Mouse (Mus musculus) spleen, adult 2 months (tissue): ENCODE measurements at regions not wholly inside any gene's neighbourhood (a gene's known extent, or its start where the extent isn't known, plus 50 kb on each side); places are given as distances from the start of the nearest gene placed in this dataset.

Experiments used
- DNase-seq, 2 experiments: peaks; one replicate each; pipeline versions ENCODE4 v3.0.0 to v3.0.0-alpha.2; 2012 to 2021; ENCODE audit warnings: low spot score in 2 of 2, low read depth in 1 of 2
- H3K27ac ChIP-seq: fragments of 200-500 bp; 2 replicates; pipeline ENCODE4 v1.5.1; 2012; ENCODE audit warnings: low read length, inconsistent platforms; ENCODE audit not compliant: insufficient read depth
- H3K27me3 ChIP-seq: fragments of 200-500 bp; 2 replicates; pipeline ENCODE4 v1.6.1; 2012; ENCODE audit warnings: mild to moderate bottlenecking, moderate library complexity, low read length, inconsistent platforms; ENCODE audit not compliant: control insufficient read depth, insufficient read depth
- H3K36me3 ChIP-seq: fragments of 200-500 bp; 2 replicates; pipeline ENCODE4 v1.6.1; 2012; ENCODE audit warnings: mild to moderate bottlenecking, low read length, inconsistent platforms; ENCODE audit not compliant: control insufficient read depth, insufficient read depth
- H3K4me1 ChIP-seq: fragments of 200-500 bp; 2 replicates; pipeline ENCODE4 v1.6.1; 2011; ENCODE audit warnings: inconsistent platforms; ENCODE audit not compliant: control insufficient read depth, insufficient read depth, insufficient read length
- H3K4me3 ChIP-seq: fragments of 200-500 bp; 2 replicates; pipeline ENCODE4 v1.5.1; 2011; ENCODE audit warnings: mild to moderate bottlenecking, inconsistent platforms; ENCODE audit not compliant: insufficient read depth, insufficient read length; ENCODE audit errors: extremely low read depth
- CTCF ChIP-seq: fragments of 200-500 bp; IDR thresholded peaks from 2 replicates; pipeline ENCODE4 v1.5.1; 2011; ENCODE audit warnings: mild to moderate bottlenecking, inconsistent platforms; ENCODE audit not compliant: insufficient read depth, insufficient read length, insufficient replicate concordance; ENCODE audit errors: extremely low read depth
- POLR2A ChIP-seq: fragments of 200-500 bp; IDR thresholded peaks from 2 replicates; pipeline ENCODE4 v1.6.1; 2011; ENCODE audit warnings: low read depth, low read length, inconsistent platforms
- WGBS: fragments of 180-500 bp; shearing (Covaris S2); methylation state at CpG from one replicate; pipeline ENCODE4 v1.1.7; 2018; 5-methylcytosine and 5-hydroxymethylcytosine counted together

- TF ChIP-seq CTCF, result no peak
- no peak for TF ChIP-seq POLR2A
- H3K36me3 ChIP-seq, result no peaks in the 10 kb centered on the region
- no peaks in the 10 kb centered on the region; the same call in 1 of the 2 replicates for H3K4me1 ChIP-seq
- no peak for DNase-seq
- H3K27ac ChIP-seq, result no peak overlapping the region
- WGBS, result 86% methylated on average over 9 of the region's 9 CpGs
- H3K4me3 ChIP-seq, result no peak overlapping the region
- H3K27me3 ChIP-seq, result no peaks in the 10 kb centered on the region
Measured at GRCm38 (mm10) chr1:71816306-71816705, 163.3 kb upstream of the Fn1 start.

GRCm38 (mm10) chr1:71814141-71814540, 161.1 kb upstream of the Fn1 start:
- Histone ChIP-seq H3K4me1 (no peaks in the 10 kb centered on the region; the same call in 1 of the 2 replicates), H3K27ac (no peak overlapping the region), H3K4me3 (no peak overlapping the region), H3K27me3 (no peaks in the 10 kb centered on the region), H3K36me3 (no peaks in the 10 kb centered on the region)
- TF ChIP-seq CTCF (no peak), POLR2A (no peak)
- 78% methylated on average over 4 of the region's 4 CpGs for WGBS
- no peak for DNase-seq

- Histone ChIP-seq H3K36me3 (no peaks in the 10 kb centered on the region), H3K27ac (no peak overlapping the region), H3K4me1 (no peaks in the 10 kb centered on the region; the same call in 1 of the 2 replicates), H3K27me3 (no peaks in the 10 kb centered on the region), H3K4me3 (no peak overlapping the region)
- WGBS, result 94% methylated on average over 11 of the region's 11 CpGs
- DNase-seq, result no peak
- TF ChIP-seq POLR2A (no peak), CTCF (no peak)
Measured at GRCm38 (mm10) chr1:71812171-71812695, 159.2 kb upstream of the Fn1 start.

GRCm38 (mm10) chr1:71811196-71811788, 158.3 kb upstream of the Fn1 start:
- no peaks in the 10 kb centered on the region; the same call in 1 of the 2 replicates for H3K4me1 ChIP-seq
- TF ChIP-seq POLR2A (no peak), CTCF (no peak)
- H3K4me3 ChIP-seq, result no peak overlapping the region
- no peaks in the 10 kb centered on the region for H3K27me3 ChIP-seq
- 51% methylated on average over 11 of the region's 11 CpGs for WGBS
- no peak overlapping the region for H3K27ac ChIP-seq
- no peaks in the 10 kb centered on the region for H3K36me3 ChIP-seq
- DNase-seq, result no peak

- Histone ChIP-seq H3K36me3 (no peaks in the 10 kb centered on the region), H3K4me3 (no peak overlapping the region), H3K4me1 (no peaks in the 10 kb centered on the region; the same call in 1 of the 2 replicates), H3K27ac (no peak overlapping the region), H3K27me3 (no peaks in the 10 kb centered on the region)
- no peak for DNase-seq
- TF ChIP-seq CTCF (no peak), POLR2A (no peak)
- 87% methylated on average over 1 of the region's 1 CpGs for WGBS
Measured at GRCm38 (mm10) chr1:71808005-71808404, 155.0 kb upstream of the Fn1 start.

- 81% methylated on average over 4 of the region's 4 CpGs for WGBS
- TF ChIP-seq CTCF (no peak), POLR2A (no peak)
- no peak overlapping the region for H3K4me3 ChIP-seq
- no peaks in the 10 kb centered on the region for H3K27me3 ChIP-seq
- no peak overlapping the region for H3K27ac ChIP-seq
- H3K36me3 ChIP-seq, result no peaks in the 10 kb centered on the region
- DNase-seq, result no peak
- H3K4me1 ChIP-seq, result no peaks in the 10 kb centered on the region; the same call in 1 of the 2 replicates
Measured at GRCm38 (mm10) chr1:71807586-71807985, 154.6 kb upstream of the Fn1 start.
